Mouse (Mus musculus): ENCODE measurements around the gene C1rl.

GRCm38 (mm10) chr6:124491427-124491826 is 1.5 kb upstream of the C1rl start:
- no peak for TF ChIP-seq POLR2A (IDR thresholded peaks at IDR 0.05; ENCODE audit: low read depth, low read length)
- no peak for TF ChIP-seq CTCF (IDR thresholded peaks at IDR 0.05; ENCODE audit: extremely low read depth, insufficient read length, insufficient replicate concordance, low read depth, low read length)

Data from small intestine, adult 2 months (tissue).